Mouse (Mus musculus) liver, embryonic 11.5 days (tissue): ENCODE measurements around the gene Mef2c. TPM values are rescaled to one million over a fixed set of nuclear protein-coding genes. Genes with fewer than 3 reads are reported as not detected.
A peak's percentile ranks its signal among the peaks of the same experiment; 100 is the strongest.

Experiments
- ATAC-seq: fragments of 200-750 bp; cut with Nextera tagmentation; replicated peaks from 2 replicates; pipeline ENCODE4 v1.8.0; 2017; ENCODE audit warnings: moderate number of reproducible peaks, mild to moderate bottlenecking, moderate TSS enrichment, moderate library complexity; ENCODE audit not compliant: low FRiP score
- DNase-seq: peaks from one replicate; pipeline ENCODE4 v3.0.0-alpha.2; 2017; ENCODE audit warnings: low spot score
- H3K27ac ChIP-seq: fragments of 300-500 bp; sonication (generic); 2 replicates; pipeline ENCODE4 v1.5.1; 2014; ENCODE audit warnings: mild to moderate bottlenecking, low read depth, low read length, control low read depth
- H3K27me3 ChIP-seq: fragments of 300-500 bp; sonication (generic); replicated peaks from 2 replicates; pipeline ENCODE4 v1.6.1; 2014; ENCODE audit warnings: low read length, mixed read lengths; ENCODE audit not compliant: control insufficient read depth, insufficient read depth
- H3K36me3 ChIP-seq: fragments of 300-500 bp; sonication (generic); 2 replicates; pipeline ENCODE4 v1.6.1; 2014; ENCODE audit warnings: mild to moderate bottlenecking, low read length, moderate library complexity, mixed read lengths; ENCODE audit not compliant: control insufficient read depth, insufficient read depth
- H3K4me1 ChIP-seq: fragments of 300-500 bp; sonication (generic); replicated peaks from 2 replicates; pipeline ENCODE4 v1.6.1; 2014; ENCODE audit warnings: low read length, mixed read lengths; ENCODE audit not compliant: control insufficient read depth, insufficient read depth
- H3K4me2 ChIP-seq: fragments of 300-500 bp; sonication (generic); 2 replicates; pipeline ENCODE4 v1.6.1; 2014; ENCODE audit warnings: mild to moderate bottlenecking, control low read depth, moderate library complexity
- H3K4me3 ChIP-seq: fragments of 300-500 bp; sonication (generic); 2 replicates; pipeline ENCODE4 v1.5.1; 2014; ENCODE audit warnings: low read depth, low read length, control low read depth
- H3K9ac ChIP-seq: fragments of 300-500 bp; sonication (generic); 2 replicates; pipeline ENCODE4 v1.6.1; 2014; ENCODE audit warnings: low read depth, low read length, control low read depth
- H3K9me3 ChIP-seq: fragments of 300-500 bp; sonication (generic); 2 replicates; pipeline ENCODE4 v1.6.1; 2016; ENCODE audit warnings: low read length, inconsistent platforms, mixed read lengths; ENCODE audit not compliant: control insufficient read depth
- WGBS: fragments of 180-500 bp; shearing (Covaris S2); extraction: QIAGEN DNeasy Blood & Tissue Kit; methylation state at CpG from one replicate; pipeline ENCODE4 v1.1.7; 2014; 5-methylcytosine and 5-hydroxymethylcytosine counted together
- polyA plus RNA-seq: library from polyadenylated mRNA; unstranded; fragments of >200 nt; fragmentation: Nextera tagmentation; extraction: Ambion mirVana; gene quantifications from 2 replicates; pipeline ENCODE4 v1.2.1, GENCODE M21; 2014

Gene Mef2c
- polyA plus RNA-seq, 1 experiment from 2014 or later: 46.0 TPM

DNA sequence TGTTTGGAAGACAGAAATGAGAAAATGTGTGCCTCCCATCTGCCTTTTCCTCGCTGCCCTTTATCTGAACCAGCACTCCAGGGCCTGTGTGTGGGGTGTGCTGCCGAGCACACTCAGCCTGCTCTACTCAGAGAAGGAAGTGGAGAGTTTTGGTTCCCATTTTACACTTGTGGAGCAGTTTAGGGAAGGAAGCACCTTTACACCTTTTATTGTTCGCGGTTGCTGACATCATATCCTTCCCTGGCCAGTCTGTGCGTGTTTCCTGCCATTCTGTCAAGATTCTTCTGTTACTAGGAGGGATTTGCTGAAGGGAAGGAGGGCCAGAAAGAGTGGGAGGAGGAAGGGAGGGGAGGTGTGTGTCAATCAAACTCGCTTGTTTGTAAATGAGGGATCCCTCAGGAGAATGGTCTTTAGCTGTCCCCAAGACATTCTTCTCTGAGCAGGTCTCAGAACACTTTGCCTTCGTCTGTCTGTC lies 68.2 kb downstream of the Mef2c start:
- Histone ChIP-seq H3K4me3 (no peak overlapping the region), H3K27ac (no peak overlapping the region; the same call in 1 of the 2 replicates)
- WGBS: 14% methylated on average over 7 of the region's 7 CpGs

DNA sequence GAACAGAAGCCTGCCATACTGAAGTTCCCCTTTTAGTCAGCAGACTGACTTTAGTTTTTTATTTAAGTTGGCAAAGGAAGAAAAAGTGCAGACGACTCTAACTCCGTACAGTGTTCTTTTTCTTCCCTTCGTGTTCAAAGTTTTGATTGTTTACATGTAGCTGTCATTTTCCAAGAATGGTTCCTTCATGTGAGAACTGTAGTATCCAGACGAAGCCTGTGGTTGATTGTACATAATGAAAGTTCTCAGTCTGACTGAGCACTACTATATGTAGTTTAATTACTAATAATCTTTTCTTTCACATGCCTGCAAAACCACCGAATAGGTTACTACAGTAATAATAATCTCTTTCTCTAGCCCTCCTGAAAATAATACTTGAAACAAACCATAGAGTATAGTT lies 68.6 kb downstream of the Mef2c start:
- Histone ChIP-seq H3K27me3 (no peaks in the 10 kb centered on the region), H3K4me1 (peaks cover 6% of the 10 kb centered on the region), H3K9me3 (no peaks in the 10 kb centered on the region), H3K4me2 (peak overlapping the region; percentile 44), H3K4me3 (no peak overlapping the region), H3K36me3 (no peaks in the 10 kb centered on the region), H3K9ac (no peak overlapping the region), H3K27ac (no peak overlapping the region)
- WGBS: 42% methylated on average over 5 of the region's 5 CpGs
- no peak for DNase-seq
- no peak for ATAC-seq

More for the DNA sequence above, 68.2 kb downstream of the Mef2c start:
- Histone ChIP-seq H3K4me1 (peaks cover 7% of the 10 kb centered on the region), H3K36me3 (no peaks in the 10 kb centered on the region), H3K9ac (no peak overlapping the region), H3K9me3 (no peaks in the 10 kb centered on the region), H3K27me3 (no peaks in the 10 kb centered on the region), H3K4me2 (peak overlapping the region; percentile 44)
- ATAC-seq: peak; percentile 85
- peak; percentile 45 for DNase-seq

GRCm38 (mm10) chr13:83573327-83573726 lies 69.5 kb downstream of the Mef2c start:
- ATAC-seq: no peak
- Histone ChIP-seq H3K27ac (no peak overlapping the region), H3K9ac (no peak overlapping the region), H3K36me3 (no peaks in the 10 kb centered on the region), H3K27me3 (no peaks in the 10 kb centered on the region), H3K9me3 (no peaks in the 10 kb centered on the region), H3K4me3 (no peak overlapping the region), H3K4me2 (peak overlapping the region; percentile 0; the same call in 1 of the 2 replicates), H3K4me1 (peaks cover 6% of the 10 kb centered on the region)
- DNase-seq: no peak
- WGBS: 41% methylated on average over 4 of the region's 4 CpGs

GRCm38 (mm10) chr13:83573855-83574583 lies 70.2 kb downstream of the Mef2c start:
- DNase-seq (no peak), ATAC-seq (no peak; the same call in 1 of the 2 replicates)
- H3K27ac ChIP-seq: no peak overlapping the region
- no peak overlapping the region for H3K4me3 ChIP-seq
- WGBS: 44% methylated on average over 8 of the region's 8 CpGs
- H3K27me3 ChIP-seq: no peaks in the 10 kb centered on the region
- no peaks in the 10 kb centered on the region for H3K9me3 ChIP-seq
- no peaks in the 10 kb centered on the region for H3K36me3 ChIP-seq
- H3K9ac ChIP-seq: no peak overlapping the region
- H3K4me2 ChIP-seq: peak overlapping the region; percentile 19
- peaks cover 4% of the 10 kb centered on the region for H3K4me1 ChIP-seq

DNA sequence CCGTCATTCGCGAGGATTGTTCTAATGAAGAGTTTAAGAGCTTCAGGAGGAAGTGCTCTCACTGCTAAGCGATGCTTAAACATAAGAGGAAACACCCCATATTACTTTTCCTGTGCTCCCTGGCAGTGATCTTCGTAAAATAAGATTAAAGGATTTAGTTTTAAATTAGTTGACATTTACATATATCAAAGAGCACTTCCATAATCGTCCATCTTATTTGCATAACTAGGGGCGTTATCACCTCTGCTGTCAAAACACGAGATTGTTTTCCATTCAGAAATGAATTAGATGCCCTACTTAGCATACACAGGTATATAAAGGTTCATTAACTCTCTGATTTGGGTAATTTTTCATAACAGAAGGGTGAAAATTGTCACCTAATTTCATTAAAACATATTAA lies 71.0 kb downstream of the Mef2c start:
- DNase-seq: no peak
- Histone ChIP-seq H3K4me3 (no peak overlapping the region), H3K27me3 (no peaks in the 10 kb centered on the region), H3K27ac (no peak overlapping the region), H3K4me1 (no peaks in the 10 kb centered on the region; the same call in 1 of the 2 replicates), H3K9me3 (no peaks in the 10 kb centered on the region), H3K36me3 (no peaks in the 10 kb centered on the region), H3K9ac (no peak overlapping the region), H3K4me2 (no peak overlapping the region)
- no peak for ATAC-seq
- 64% methylated on average over 8 of the region's 8 CpGs for WGBS

DNA sequence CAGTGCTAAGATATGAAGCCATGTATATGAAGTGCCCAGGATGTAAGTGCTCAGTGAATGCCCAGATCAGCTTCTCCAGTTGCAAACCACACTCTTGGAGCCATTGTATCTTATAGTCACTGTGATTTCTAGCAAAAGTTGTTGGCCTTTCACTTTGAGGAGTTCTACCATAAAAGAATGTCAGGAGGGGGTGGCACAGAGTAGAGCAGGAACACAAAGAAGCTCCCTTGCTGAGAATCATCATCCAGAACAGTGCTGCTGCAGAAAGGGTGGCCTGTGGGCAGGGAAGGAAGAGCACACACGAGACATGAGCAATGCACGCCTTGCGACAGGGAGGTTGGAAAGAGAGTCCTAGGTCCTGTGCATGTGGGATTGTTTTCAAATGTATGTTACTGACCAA lies 75.6 kb downstream of the Mef2c start:
- no peaks in the 10 kb centered on the region for H3K4me1 ChIP-seq
- no peak overlapping the region for H3K27ac ChIP-seq
- ATAC-seq (no peak), DNase-seq (no peak)
- H3K9me3 ChIP-seq: no peaks in the 10 kb centered on the region
- WGBS: 84% methylated on average over 3 of the region's 3 CpGs
- H3K27me3 ChIP-seq: no peaks in the 10 kb centered on the region
- no peak overlapping the region for H3K4me3 ChIP-seq
- no peak overlapping the region for H3K9ac ChIP-seq
- H3K4me2 ChIP-seq: no peak overlapping the region
- no peaks in the 10 kb centered on the region for H3K36me3 ChIP-seq

- H3K36me3 ChIP-seq: no peaks in the 10 kb centered on the region
- WGBS: 66% methylated on average over 5 of the region's 5 CpGs
Observed at GRCm38 (mm10) chr13:83580856-83581255, 77.0 kb downstream of the Mef2c start.

GRCm38 (mm10) chr13:83582564-83582963 lies 78.7 kb downstream of the Mef2c start:
- H3K4me2 ChIP-seq: no peak overlapping the region
- no peaks in the 10 kb centered on the region for H3K36me3 ChIP-seq
- no peak overlapping the region for H3K27ac ChIP-seq
- DNase-seq (no peak), ATAC-seq (no peak)
- no peak overlapping the region for H3K9ac ChIP-seq
- H3K27me3 ChIP-seq: no peaks in the 10 kb centered on the region
- no peak overlapping the region for H3K4me3 ChIP-seq
- no peaks in the 10 kb centered on the region for H3K9me3 ChIP-seq
- WGBS: 69% methylated on average over 1 of the region's 1 CpGs
- no peaks in the 10 kb centered on the region for H3K4me1 ChIP-seq

More at GRCm38 (mm10) chr13:83580856-83581255, 77.0 kb downstream of the Mef2c start:
- Histone ChIP-seq H3K4me1 (no peaks in the 10 kb centered on the region), H3K4me3 (no peak overlapping the region), H3K27ac (no peak overlapping the region), H3K9ac (no peak overlapping the region), H3K27me3 (no peaks in the 10 kb centered on the region), H3K9me3 (no peaks in the 10 kb centered on the region), H3K4me2 (no peak overlapping the region)
- no peak for ATAC-seq
- DNase-seq: no peak

GRCm38 (mm10) chr13:83583881-83584280 lies 80.0 kb downstream of the Mef2c start:
- Histone ChIP-seq H3K27ac (no peak overlapping the region), H3K27me3 (no peaks in the 10 kb centered on the region), H3K4me1 (no peaks in the 10 kb centered on the region), H3K36me3 (no peaks in the 10 kb centered on the region), H3K9ac (no peak overlapping the region), H3K4me2 (no peak overlapping the region), H3K4me3 (no peak overlapping the region), H3K9me3 (no peaks in the 10 kb centered on the region)
- WGBS: 88% methylated on average over 4 of the region's 4 CpGs
- ATAC-seq (no peak), DNase-seq (no peak)
